Mouse (Mus musculus): Measurements from ENCODE around the gene Pot1a.

DNA sequence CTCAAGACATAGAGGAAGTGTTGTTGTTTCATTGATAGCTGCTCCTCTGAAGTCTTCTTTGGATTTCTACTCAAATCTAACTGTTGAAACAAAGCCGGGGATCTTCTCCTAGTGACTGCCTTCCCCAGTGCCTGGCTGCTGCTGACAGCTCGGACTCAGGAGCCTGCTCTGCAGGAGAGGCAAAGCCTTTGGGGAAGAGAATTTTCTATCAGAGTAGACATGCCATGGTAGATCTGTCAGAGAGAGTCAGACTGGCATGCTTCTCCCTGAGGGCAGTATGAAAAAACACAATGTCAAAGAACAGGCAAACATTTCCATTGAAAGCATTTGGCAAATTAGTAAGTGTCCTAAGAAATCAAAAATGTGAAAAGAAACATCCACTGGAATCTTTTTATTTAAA is 109.1 kb downstream of the Pot1a start:
- TF ChIP-seq CTCF (IDR thresholded peaks at IDR 0.05), result no peak
- TF ChIP-seq POLR2A (IDR thresholded peaks at IDR 0.05; ENCODE audit: insufficient read depth, low read depth, low read length), result no peak
- no peak for TF ChIP-seq EP300 (IDR thresholded peaks at IDR 0.05; ENCODE audit: insufficient read depth, low read depth, low read length)
